Mouse (Mus musculus) heart, embryonic 11.5 days (tissue): ENCODE data around the gene Aurkb. TPM values are rescaled to one million over a fixed set of nuclear protein-coding genes. Genes with fewer than 3 reads are reported as not detected.

Source experiments
- ATAC-seq: fragments of 200-750 bp; cut with Nextera tagmentation; replicated peaks from 2 replicates; pipeline ENCODE4 v1.8.0; 2017; ENCODE audit warnings: moderate library complexity; ENCODE audit not compliant: insufficient number of reproducible peaks, low FRiP score, low TSS enrichment
- H3K27ac ChIP-seq: fragments of 300-500 bp; sonication (generic); 2 replicates; pipeline ENCODE4 v1.5.1; 2014; ENCODE audit warnings: mild to moderate bottlenecking, low read depth, low read length
- H3K27me3 ChIP-seq: fragments of 300-500 bp; sonication (generic); 2 replicates; pipeline ENCODE4 v1.6.1; 2014; ENCODE audit warnings: mild to moderate bottlenecking, low read length, mixed read lengths; ENCODE audit not compliant: control insufficient read depth, insufficient read depth
- H3K36me3 ChIP-seq: fragments of 300-500 bp; sonication (generic); 2 replicates; pipeline ENCODE4 v1.6.1; 2014; ENCODE audit warnings: mild to moderate bottlenecking, low read length, moderate library complexity, mixed read lengths; ENCODE audit not compliant: control insufficient read depth, insufficient read depth
- H3K4me1 ChIP-seq: fragments of 300-500 bp; sonication (generic); 2 replicates; pipeline ENCODE4 v1.6.1; 2014; ENCODE audit warnings: low read length; ENCODE audit not compliant: control insufficient read depth, insufficient read depth
- H3K4me2 ChIP-seq: fragments of 300-500 bp; sonication (generic); 2 replicates; pipeline ENCODE4 v1.6.1; 2014; ENCODE audit warnings: mild to moderate bottlenecking, moderate library complexity
- H3K4me3 ChIP-seq: fragments of 300-500 bp; sonication (generic); 2 replicates; pipeline ENCODE4 v1.5.1; 2014; ENCODE audit warnings: low read depth, low read length
- H3K9ac ChIP-seq: fragments of 300-500 bp; sonication (generic); 2 replicates; pipeline ENCODE4 v1.6.1; 2014; ENCODE audit warnings: mild to moderate bottlenecking, low read depth, low read length, moderate library complexity
- H3K9me3 ChIP-seq: fragments of 300-500 bp; sonication (generic); replicated peaks from 2 replicates; pipeline ENCODE4 v1.6.1; 2016; ENCODE audit warnings: low read length; ENCODE audit not compliant: control insufficient read depth
- WGBS: fragments of 180-500 bp; shearing (Covaris S2); extraction: QIAGEN DNeasy Blood & Tissue Kit; methylation state at CpG from one replicate; pipeline ENCODE4 v1.1.7; 2014; ENCODE audit not compliant: insufficient replicate concordance; 5-methylcytosine and 5-hydroxymethylcytosine counted together
- polyA plus RNA-seq: library from polyadenylated mRNA; unstranded; fragments of >200 nt; fragmentation: Nextera tagmentation; extraction: Ambion mirVana; gene quantifications from 2 replicates; pipeline ENCODE4 v1.2.1, GENCODE M21; 2014

Aurkb gene
- polyA plus RNA-seq, 1 experiment from 2014 or later, result 89.2 TPM

GRCm38 (mm10) chr11:69033552-69033951, 11.9 kb upstream of the Aurkb start:
- H3K4me3 ChIP-seq, result no peak overlapping the region

GRCm38 (mm10) chr11:69034585-69034984, 10.9 kb upstream of the Aurkb start:
- Histone ChIP-seq H3K4me3 (no peak overlapping the region), H3K4me2 (no peak overlapping the region), H3K36me3 (peaks cover 28% of the 10 kb centered on the region), H3K4me1 (peaks cover 17% of the 10 kb centered on the region), H3K9ac (no peak overlapping the region), H3K27me3 (no peaks in the 10 kb centered on the region), H3K27ac (no peak overlapping the region), H3K9me3 (no peaks in the 10 kb centered on the region)
- WGBS, result 84% methylated on average over 3 of the region's 3 CpGs
- ATAC-seq, result no peak

More at GRCm38 (mm10) chr11:69033552-69033951, 11.9 kb upstream of the Aurkb start:
- H3K4me2 ChIP-seq, result no peak overlapping the region
- H3K36me3 ChIP-seq, result peaks cover 38% of the 10 kb centered on the region
- H3K27me3 ChIP-seq, result no peaks in the 10 kb centered on the region
- 73% methylated on average over 9 of the region's 9 CpGs for WGBS
- H3K4me1 ChIP-seq, result peaks cover 7% of the 10 kb centered on the region
- no peak overlapping the region for H3K27ac ChIP-seq
- H3K9ac ChIP-seq, result no peak overlapping the region
- no peaks in the 10 kb centered on the region for H3K9me3 ChIP-seq
- ATAC-seq, result no peak

GRCm38 (mm10) chr11:69035411-69035810, 10.0 kb upstream of the Aurkb start:
- Histone ChIP-seq H3K27me3 (no peaks in the 10 kb centered on the region), H3K36me3 (peaks cover 25% of the 10 kb centered on the region), H3K9ac (no peak overlapping the region), H3K27ac (no peak overlapping the region; the same call in 1 of the 2 replicates), H3K4me1 (peaks cover 19% of the 10 kb centered on the region), H3K4me2 (peak overlapping the region; percentile 78), H3K9me3 (no peaks in the 10 kb centered on the region), H3K4me3 (peak overlapping the region; percentile 80)
- WGBS, result 81% methylated on average over 9 of the region's 9 CpGs
- no peak for ATAC-seq

- H3K27ac ChIP-seq, result peak overlapping the region; percentile 15; the same call in 1 of the 2 replicates
- no peak overlapping the region for H3K9ac ChIP-seq
- no peaks in the 10 kb centered on the region for H3K27me3 ChIP-seq
- H3K4me3 ChIP-seq, result peak overlapping the region; percentile 80
- ATAC-seq, result no peak
- peaks cover 19% of the 10 kb centered on the region for H3K4me1 ChIP-seq
- WGBS, result 6% methylated on average over 8 of the region's 8 CpGs
- peak overlapping the region; percentile 78 for H3K4me2 ChIP-seq
- H3K9me3 ChIP-seq, result no peaks in the 10 kb centered on the region
- peaks cover 22% of the 10 kb centered on the region for H3K36me3 ChIP-seq
Measured at GRCm38 (mm10) chr11:69035849-69036248, 9.6 kb upstream of the Aurkb start.

GRCm38 (mm10) chr11:69036486-69037230, 8.8 kb upstream of the Aurkb start:
- H3K36me3 ChIP-seq, result peaks cover 14% of the 10 kb centered on the region
- 10% methylated on average over 20 of the region's 20 CpGs for WGBS
- no peaks in the 10 kb centered on the region for H3K9me3 ChIP-seq
- peak overlapping the region; percentile 80 for H3K4me3 ChIP-seq
- 0 out of 2 replicates have a peak, but pooled peaks have one; percentile 29 for ATAC-seq
- H3K27me3 ChIP-seq, result no peaks in the 10 kb centered on the region
- peak overlapping the region; percentile 85 for H3K27ac ChIP-seq
- H3K4me2 ChIP-seq, result peak overlapping the region; percentile 78
- peaks cover 19% of the 10 kb centered on the region for H3K4me1 ChIP-seq
- H3K9ac ChIP-seq, result peak overlapping the region; percentile 87

- ATAC-seq, result peak; percentile 31
Measured at GRCm38 (mm10) chr11:69037231-69038061, 8.0 kb upstream of the Aurkb start.

GRCm38 (mm10) chr11:69038173-69038572, 7.3 kb upstream of the Aurkb start:
- Histone ChIP-seq H3K4me2 (peak overlapping the region; percentile 74; the same call in 1 of the 2 replicates), H3K9me3 (no peaks in the 10 kb centered on the region), H3K27me3 (no peaks in the 10 kb centered on the region), H3K4me3 (no peak overlapping the region), H3K36me3 (peaks cover 4% of the 10 kb centered on the region), H3K27ac (no peak overlapping the region), H3K9ac (no peak overlapping the region), H3K4me1 (peaks cover 19% of the 10 kb centered on the region)
- no peak for ATAC-seq
- 73% methylated on average over 5 of the region's 5 CpGs for WGBS

More at GRCm38 (mm10) chr11:69037231-69038061, 8.0 kb upstream of the Aurkb start:
- Histone ChIP-seq H3K27ac (peak overlapping the region; percentile 85), H3K9ac (peak overlapping the region; percentile 87), H3K27me3 (no peaks in the 10 kb centered on the region), H3K4me3 (peak overlapping the region; percentile 80), H3K36me3 (peaks cover 10% of the 10 kb centered on the region), H3K9me3 (no peaks in the 10 kb centered on the region), H3K4me2 (peak overlapping the region; percentile 78), H3K4me1 (peaks cover 19% of the 10 kb centered on the region)
- 1% methylated on average over 34 of the region's 34 CpGs for WGBS

GRCm38 (mm10) chr11:69046395-69046774, 938 bp downstream of the Aurkb start:
- Histone ChIP-seq H3K4me3 (peak overlapping the region; percentile 92), H3K4me1 (peaks cover 8% of the 10 kb centered on the region), H3K27me3 (no peaks in the 10 kb centered on the region), H3K27ac (peak overlapping the region; percentile 94; the same call in 1 of the 2 replicates), H3K4me2 (peak overlapping the region; percentile 71), H3K9ac (peak overlapping the region; percentile 93), H3K36me3 (peaks cover 19% of the 10 kb centered on the region), H3K9me3 (no peaks in the 10 kb centered on the region)
- WGBS, result 19% methylated on average over 9 of the region's 9 CpGs
- no peak for ATAC-seq
